Mouse (Mus musculus): ENCODE results near the gene Acta1. TPM values are rescaled to one million over a fixed set of nuclear protein-coding genes. Genes with fewer than 3 reads are reported as not detected.

Acta1 gene
- polyA plus RNA-seq, 1 experiment from 2014 or later: 18.0 TPM

GRCm38 (mm10) chr8:123880271-123880670 is 14.3 kb downstream of the Acta1 start:
- Histone ChIP-seq H3K4me2 (replicated peaks; ENCODE audit: low read depth, low read length) (no peak overlapping the region), H3K4me3 (ENCODE audit: low read depth, low read length) (no peak overlapping the region), H3K36me3 (ENCODE audit: insufficient read depth, low read length) (no peaks in the 10 kb centered on the region), H3K27ac (ENCODE audit: low read length) (no peak overlapping the region), H3K9ac (replicated peaks; ENCODE audit: low read depth) (no peak overlapping the region), H3K4me1 (ENCODE audit: insufficient read depth, low read depth, low read length) (peaks cover 3% of the 10 kb centered on the region; the same call in 1 of the 2 replicates), H3K9me3 (ENCODE audit: low read length) (no peaks in the 10 kb centered on the region), H3K27me3 (replicated peaks; ENCODE audit: insufficient read depth, low read length) (0 out of 2 replicates have a peak, but pooled peaks cover 3% of the 10 kb centered on the region)
- ATAC-seq: no peak
- DNase-seq (ENCODE audit: low spot score): no peak
- TF ChIP-seq EP300 (IDR thresholded peaks at IDR 0.05): no peak
- no peak for TF ChIP-seq CTCF (IDR thresholded peaks at IDR 0.05)
- 58% methylated on average over 10 of the region's 10 CpGs for WGBS

- H3K36me3 ChIP-seq (ENCODE audit: insufficient read depth, low read length): no peaks in the 10 kb centered on the region
- no peak for ATAC-seq
These were observed 16.7 kb downstream of the Acta1 start for GRCm38 (mm10) chr8:123877865-123878264.

GRCm38 (mm10) chr8:123874324-123874723 is 20.2 kb downstream of the Acta1 start:
- no peaks in the 10 kb centered on the region for H3K36me3 ChIP-seq (ENCODE audit: insufficient read depth, low read length)
- H3K4me2 ChIP-seq (replicated peaks; ENCODE audit: low read depth, low read length): no peak overlapping the region
- H3K27ac ChIP-seq (ENCODE audit: low read length): no peak overlapping the region
- no peak for TF ChIP-seq CTCF (IDR thresholded peaks at IDR 0.05)
- no peak for TF ChIP-seq EP300 (IDR thresholded peaks at IDR 0.05)
- H3K9ac ChIP-seq (replicated peaks; ENCODE audit: low read depth): no peak overlapping the region
- 70% methylated on average over 11 of the region's 11 CpGs for WGBS
- no peaks in the 10 kb centered on the region for H3K27me3 ChIP-seq (replicated peaks; ENCODE audit: insufficient read depth, low read length)
- no peaks in the 10 kb centered on the region for H3K4me1 ChIP-seq (ENCODE audit: insufficient read depth, low read depth, low read length)
- H3K4me3 ChIP-seq (ENCODE audit: low read depth, low read length): no peak overlapping the region
- ATAC-seq (no peak), DNase-seq (ENCODE audit: low spot score) (no peak)
- no peaks in the 10 kb centered on the region for H3K9me3 ChIP-seq (ENCODE audit: low read length)

More at GRCm38 (mm10) chr8:123877865-123878264, 16.7 kb downstream of the Acta1 start:
- TF ChIP-seq CTCF (IDR thresholded peaks at IDR 0.05) (no peak), EP300 (IDR thresholded peaks at IDR 0.05) (no peak)
- Histone ChIP-seq H3K4me3 (ENCODE audit: low read depth, low read length) (no peak overlapping the region), H3K9me3 (ENCODE audit: low read length) (no peaks in the 10 kb centered on the region), H3K9ac (replicated peaks; ENCODE audit: low read depth) (no peak overlapping the region), H3K4me1 (ENCODE audit: insufficient read depth, low read depth, low read length) (no peaks in the 10 kb centered on the region), H3K27me3 (replicated peaks; ENCODE audit: insufficient read depth, low read length) (no peaks in the 10 kb centered on the region), H3K27ac (ENCODE audit: low read length) (no peak overlapping the region), H3K4me2 (replicated peaks; ENCODE audit: low read depth, low read length) (no peak overlapping the region)
- no peak for DNase-seq (ENCODE audit: low spot score)
- 52% methylated on average over 2 of the region's 2 CpGs for WGBS

- WGBS: 61% methylated on average over 6 of the region's 6 CpGs
These were observed 21.2 kb downstream of the Acta1 start for GRCm38 (mm10) chr8:123873364-123873763.

GRCm38 (mm10) chr8:123872048-123872447 is 22.5 kb downstream of the Acta1 start:
- no peak overlapping the region for H3K4me3 ChIP-seq (ENCODE audit: low read depth, low read length)
- no peak for ATAC-seq
- H3K4me1 ChIP-seq (ENCODE audit: insufficient read depth, low read depth, low read length): no peaks in the 10 kb centered on the region
- DNase-seq (ENCODE audit: low spot score): no peak
- no peak overlapping the region for H3K4me2 ChIP-seq (replicated peaks; ENCODE audit: low read depth, low read length)
- H3K27me3 ChIP-seq (replicated peaks; ENCODE audit: insufficient read depth, low read length): no peaks in the 10 kb centered on the region
- 69% methylated on average over 9 of the region's 9 CpGs for WGBS
- H3K36me3 ChIP-seq (ENCODE audit: insufficient read depth, low read length): no peaks in the 10 kb centered on the region
- no peak overlapping the region for H3K9ac ChIP-seq (replicated peaks; ENCODE audit: low read depth)
- TF ChIP-seq CTCF (IDR thresholded peaks at IDR 0.05): no peak
- no peak for TF ChIP-seq EP300 (IDR thresholded peaks at IDR 0.05)
- H3K27ac ChIP-seq (ENCODE audit: low read length): no peak overlapping the region
- H3K9me3 ChIP-seq (ENCODE audit: low read length): no peaks in the 10 kb centered on the region

More at GRCm38 (mm10) chr8:123873364-123873763, 21.2 kb downstream of the Acta1 start:
- Histone ChIP-seq H3K9ac (replicated peaks; ENCODE audit: low read depth) (no peak overlapping the region), H3K4me2 (replicated peaks; ENCODE audit: low read depth, low read length) (no peak overlapping the region), H3K9me3 (ENCODE audit: low read length) (no peaks in the 10 kb centered on the region), H3K36me3 (ENCODE audit: insufficient read depth, low read length) (no peaks in the 10 kb centered on the region), H3K4me3 (ENCODE audit: low read depth, low read length) (no peak overlapping the region), H3K4me1 (ENCODE audit: insufficient read depth, low read depth, low read length) (no peaks in the 10 kb centered on the region), H3K27ac (ENCODE audit: low read length) (no peak overlapping the region), H3K27me3 (replicated peaks; ENCODE audit: insufficient read depth, low read length) (no peaks in the 10 kb centered on the region)
- TF ChIP-seq CTCF (IDR thresholded peaks at IDR 0.05) (no peak), EP300 (IDR thresholded peaks at IDR 0.05) (no peak)
- no peak for ATAC-seq
- DNase-seq (ENCODE audit: low spot score): no peak

- H3K9me3 ChIP-seq (ENCODE audit: low read length): no peaks in the 10 kb centered on the region
- peak; percentile 27 for DNase-seq (ENCODE audit: low spot score)
- TF ChIP-seq CTCF (IDR thresholded peaks at IDR 0.05): no peak
- no peak for TF ChIP-seq EP300 (IDR thresholded peaks at IDR 0.05)
- 41% methylated on average over 5 of the region's 5 CpGs for WGBS
- H3K4me2 ChIP-seq (replicated peaks; ENCODE audit: low read depth, low read length): no peak overlapping the region
- H3K9ac ChIP-seq (replicated peaks; ENCODE audit: low read depth): no peak overlapping the region
- H3K36me3 ChIP-seq (ENCODE audit: insufficient read depth, low read length): no peaks in the 10 kb centered on the region
- H3K4me1 ChIP-seq (ENCODE audit: insufficient read depth, low read depth, low read length): no peaks in the 10 kb centered on the region
- H3K27me3 ChIP-seq (replicated peaks; ENCODE audit: insufficient read depth, low read length): no peaks in the 10 kb centered on the region
- peak; percentile 49; the same call in 1 of the 2 replicates for ATAC-seq
- no peak overlapping the region for H3K4me3 ChIP-seq (ENCODE audit: low read depth, low read length)
- no peak overlapping the region for H3K27ac ChIP-seq (ENCODE audit: low read length)
These were observed 27.6 kb downstream of the Acta1 start for GRCm38 (mm10) chr8:123866971-123867370.

GRCm38 (mm10) chr8:123865786-123866185 is 28.8 kb downstream of the Acta1 start:
- DNase-seq (ENCODE audit: low spot score): no peak
- Histone ChIP-seq H3K4me1 (ENCODE audit: insufficient read depth, low read depth, low read length) (no peaks in the 10 kb centered on the region), H3K27me3 (replicated peaks; ENCODE audit: insufficient read depth, low read length) (0 out of 2 replicates have a peak, but pooled peaks cover 2% of the 10 kb centered on the region), H3K9ac (replicated peaks; ENCODE audit: low read depth) (no peak overlapping the region), H3K4me2 (replicated peaks; ENCODE audit: low read depth, low read length) (no peak overlapping the region), H3K4me3 (ENCODE audit: low read depth, low read length) (no peak overlapping the region), H3K36me3 (ENCODE audit: insufficient read depth, low read length) (no peaks in the 10 kb centered on the region), H3K27ac (ENCODE audit: low read length) (no peak overlapping the region), H3K9me3 (ENCODE audit: low read length) (no peaks in the 10 kb centered on the region)
- 50% methylated on average over 7 of the region's 7 CpGs for WGBS
- ATAC-seq: no peak
- TF ChIP-seq CTCF (IDR thresholded peaks at IDR 0.05) (no peak), EP300 (IDR thresholded peaks at IDR 0.05) (no peak)

All from lung, postnatal 0 days (tissue).